Mouse (Mus musculus) forebrain, postnatal 0 days (tissue): Measurements from ENCODE around the gene Cdkn2aip. TPM values are rescaled to one million over a fixed set of nuclear protein-coding genes. Genes with fewer than 3 reads are reported as not detected.

ENCODE experiments used
- ATAC-seq: fragments of 200-750 bp; cut with Nextera tagmentation; 2 replicates; pipeline ENCODE4 v1.8.0; 2017; ENCODE audit warnings: mild to moderate bottlenecking, moderate library complexity
- DNase-seq: peaks from one replicate; pipeline ENCODE4 v3.0.0-alpha.2; 2015
- H3K27ac ChIP-seq: fragments of 300-500 bp; sonication (generic); 2 replicates; pipeline ENCODE4 v1.5.1; 2014; ENCODE audit warnings: low read depth, mild to moderate bottlenecking, antibody characterized with exemption, low read length, moderate library complexity, mixed read lengths
- H3K27me3 ChIP-seq: fragments of 300-500 bp; sonication (generic); 2 replicates; pipeline ENCODE4 v1.6.1; 2014; ENCODE audit warnings: mild to moderate bottlenecking, low read length, mixed read lengths; ENCODE audit not compliant: insufficient read depth
- H3K36me3 ChIP-seq: fragments of 300-500 bp; sonication (generic); 2 replicates; pipeline ENCODE4 v1.6.1; 2014; ENCODE audit warnings: mild to moderate bottlenecking, moderate library complexity; ENCODE audit not compliant: insufficient read depth
- H3K4me1 ChIP-seq: fragments of 300-500 bp; sonication (generic); 2 replicates; pipeline ENCODE4 v1.6.1; 2014; ENCODE audit warnings: antibody characterized with exemption; ENCODE audit not compliant: insufficient read depth
- H3K4me2 ChIP-seq: fragments of 300-500 bp; sonication (generic); 2 replicates; pipeline ENCODE4 v1.6.1; 2014; ENCODE audit warnings: low read depth, mild to moderate bottlenecking, moderate library complexity
- H3K4me3 ChIP-seq: fragments of 300-500 bp; sonication (generic); 2 replicates; pipeline ENCODE4 v1.5.1; 2014; ENCODE audit warnings: low read depth, low read length, mixed read lengths
- H3K9ac ChIP-seq: fragments of 300-500 bp; sonication (generic); 2 replicates; pipeline ENCODE4 v1.6.1; 2014; ENCODE audit warnings: mild to moderate bottlenecking
- H3K9me3 ChIP-seq: fragments of 300-500 bp; sonication (generic); 2 replicates; pipeline ENCODE4 v1.6.1; 2016; ENCODE audit warnings: low read length
- CTCF ChIP-seq: sonication (generic); IDR thresholded peaks from 2 replicates; pipeline ENCODE4 v1.5.1; 2016; ENCODE audit warnings: antibody characterized with exemption, control low read depth, low read depth
- WGBS: fragments of 180-500 bp; shearing (Covaris S2); extraction: QIAGEN DNeasy Blood & Tissue Kit; methylation state at CpG from one replicate; pipeline ENCODE4 v1.1.7; 2014; 5-methylcytosine and 5-hydroxymethylcytosine counted together
- polyA plus RNA-seq: library from polyadenylated mRNA; unstranded; fragments of >200 nt; fragmentation: Nextera tagmentation; extraction: Ambion mirVana; gene quantifications from 2 replicates; pipeline ENCODE4 v1.2.1, GENCODE M21; 2015
- total RNA-seq: library from RNA; depleted of rRNA; stranded (reverse); fragments of >200 nt; gene quantifications from 2 replicates; pipeline ENCODE4 v1.2.3, GENCODE M21; 2014; rRNA removed

Cdkn2aip gene
- 29.5 and 31.1 TPM in 2 replicates for total RNA-seq
- 24.0 and 24.4 TPM in 2 replicates for polyA plus RNA-seq

GRCm38 (mm10) chr8:47713761-47714745, at the start of gene Cdkn2aip:
TSS of gene Cdkn2aip (minus strand) at chr8:47713932.
- ATAC-seq (peak; percentile 94), DNase-seq (peak; percentile 97)
- Histone ChIP-seq H3K4me3 (peak within 1 kb of the TSS; percentile 90), H3K36me3 (peaks cover 15% of the 10 kb centered on the region), H3K27me3 (no peaks in the 10 kb centered on the region), H3K4me1 (no peaks in the 10 kb centered on the region), H3K9me3 (no peaks in the 10 kb centered on the region), H3K27ac (peak within 1 kb of the TSS; percentile 95), H3K9ac (peak within 1 kb of the TSS; percentile 92), H3K4me2 (peak within 1 kb of the TSS; percentile 62)
- no peak for TF ChIP-seq CTCF
- 3% methylated on average over 109 of the region's 114 CpGs for WGBS

GRCm38 (mm10) chr8:47763194-47763593, 49.5 kb upstream of the Cdkn2aip start:
- ATAC-seq (no peak), DNase-seq (no peak)
- H3K4me3 ChIP-seq, result no peak overlapping the region
- no peak for TF ChIP-seq CTCF
- no peak overlapping the region for H3K4me2 ChIP-seq
- no peaks in the 10 kb centered on the region for H3K27me3 ChIP-seq
- H3K9ac ChIP-seq, result no peak overlapping the region
- no peaks in the 10 kb centered on the region for H3K9me3 ChIP-seq
- no peaks in the 10 kb centered on the region for H3K4me1 ChIP-seq
- 79% methylated on average over 9 of the region's 9 CpGs for WGBS
- no peaks in the 10 kb centered on the region for H3K36me3 ChIP-seq
- no peak overlapping the region for H3K27ac ChIP-seq

GRCm38 (mm10) chr8:47760685-47761084, 47.0 kb upstream of the Cdkn2aip start:
- Histone ChIP-seq H3K9me3 (no peaks in the 10 kb centered on the region), H3K27me3 (no peaks in the 10 kb centered on the region), H3K4me3 (no peak overlapping the region), H3K4me1 (no peaks in the 10 kb centered on the region), H3K36me3 (no peaks in the 10 kb centered on the region), H3K9ac (no peak overlapping the region), H3K27ac (no peak overlapping the region), H3K4me2 (no peak overlapping the region)
- DNase-seq (no peak), ATAC-seq (no peak)
- TF ChIP-seq CTCF, result no peak
- WGBS, result 78% methylated on average over 11 of the region's 11 CpGs

GRCm38 (mm10) chr8:47760186-47760585, 46.5 kb upstream of the Cdkn2aip start:
- Histone ChIP-seq H3K27me3 (no peaks in the 10 kb centered on the region), H3K9me3 (no peaks in the 10 kb centered on the region), H3K9ac (no peak overlapping the region), H3K36me3 (no peaks in the 10 kb centered on the region), H3K4me3 (no peak overlapping the region), H3K4me1 (no peaks in the 10 kb centered on the region), H3K4me2 (no peak overlapping the region), H3K27ac (no peak overlapping the region)
- ATAC-seq (no peak), DNase-seq (no peak)
- WGBS, result 66% methylated on average over 4 of the region's 4 CpGs
- no peak for TF ChIP-seq CTCF

DNA sequence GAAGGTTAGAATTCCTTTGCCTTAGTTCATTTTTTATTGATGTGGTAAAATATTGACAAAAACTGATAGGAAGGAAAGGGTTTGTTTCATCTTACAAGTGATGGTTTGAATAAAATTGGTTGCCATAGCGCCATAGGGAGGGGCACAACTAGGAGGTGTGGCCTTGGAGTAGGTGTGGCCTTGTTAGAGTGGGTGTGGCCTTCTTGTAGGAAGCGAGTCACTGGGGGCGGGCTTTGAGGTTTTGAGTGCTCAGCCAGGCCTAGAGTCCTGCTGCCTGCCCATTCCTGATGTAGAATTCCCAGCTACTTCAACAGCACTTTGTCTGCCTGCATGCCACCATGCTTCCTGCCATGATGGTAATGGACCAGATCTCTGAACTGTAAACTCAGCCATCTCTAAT, 39.4 kb upstream of the Cdkn2aip start:
- ATAC-seq (no peak), DNase-seq (no peak)
- Histone ChIP-seq H3K9me3 (no peaks in the 10 kb centered on the region), H3K36me3 (no peaks in the 10 kb centered on the region), H3K4me3 (no peak overlapping the region), H3K4me2 (no peak overlapping the region), H3K27me3 (no peaks in the 10 kb centered on the region), H3K4me1 (no peaks in the 10 kb centered on the region), H3K9ac (no peak overlapping the region), H3K27ac (no peak overlapping the region)
- 95% methylated on average over 3 of the region's 3 CpGs for WGBS
- TF ChIP-seq CTCF, result no peak

- no peaks in the 10 kb centered on the region for H3K4me1 ChIP-seq
- H3K4me3 ChIP-seq, result no peak overlapping the region
- DNase-seq (peak; percentile 34), ATAC-seq (peak; percentile 32; the same call in 1 of the 2 replicates)
- no peaks in the 10 kb centered on the region for H3K27me3 ChIP-seq
- no peak overlapping the region for H3K4me2 ChIP-seq
- no peaks in the 10 kb centered on the region for H3K36me3 ChIP-seq
- no peak overlapping the region for H3K9ac ChIP-seq
- TF ChIP-seq CTCF, result peak; percentile 38
- H3K27ac ChIP-seq, result no peak overlapping the region
- 53% methylated on average over 14 of the region's 14 CpGs for WGBS
- no peaks in the 10 kb centered on the region for H3K9me3 ChIP-seq
These were observed 36.4 kb upstream of the Cdkn2aip start for GRCm38 (mm10) chr8:47750096-47750495.

GRCm38 (mm10) chr8:47749491-47749890, 35.8 kb upstream of the Cdkn2aip start:
- DNase-seq (no peak), ATAC-seq (no peak)
- no peaks in the 10 kb centered on the region for H3K36me3 ChIP-seq
- 83% methylated on average over 8 of the region's 8 CpGs for WGBS
- H3K9ac ChIP-seq, result no peak overlapping the region
- no peaks in the 10 kb centered on the region for H3K9me3 ChIP-seq
- H3K27me3 ChIP-seq, result no peaks in the 10 kb centered on the region
- no peaks in the 10 kb centered on the region for H3K4me1 ChIP-seq
- no peak overlapping the region for H3K27ac ChIP-seq
- H3K4me3 ChIP-seq, result no peak overlapping the region
- H3K4me2 ChIP-seq, result no peak overlapping the region
- no peak for TF ChIP-seq CTCF
